Mouse (Mus musculus): ENCODE data around the gene Taok2. TPM values are rescaled to one million over a fixed set of nuclear protein-coding genes. Genes with fewer than 3 reads are reported as not detected.

Gene Taok2
- polyA plus RNA-seq (2014; fragmentation: Nextera tagmentation; extraction: Ambion mirVana), result 36.4 and 37.2 TPM in 2 replicates

DNA sequence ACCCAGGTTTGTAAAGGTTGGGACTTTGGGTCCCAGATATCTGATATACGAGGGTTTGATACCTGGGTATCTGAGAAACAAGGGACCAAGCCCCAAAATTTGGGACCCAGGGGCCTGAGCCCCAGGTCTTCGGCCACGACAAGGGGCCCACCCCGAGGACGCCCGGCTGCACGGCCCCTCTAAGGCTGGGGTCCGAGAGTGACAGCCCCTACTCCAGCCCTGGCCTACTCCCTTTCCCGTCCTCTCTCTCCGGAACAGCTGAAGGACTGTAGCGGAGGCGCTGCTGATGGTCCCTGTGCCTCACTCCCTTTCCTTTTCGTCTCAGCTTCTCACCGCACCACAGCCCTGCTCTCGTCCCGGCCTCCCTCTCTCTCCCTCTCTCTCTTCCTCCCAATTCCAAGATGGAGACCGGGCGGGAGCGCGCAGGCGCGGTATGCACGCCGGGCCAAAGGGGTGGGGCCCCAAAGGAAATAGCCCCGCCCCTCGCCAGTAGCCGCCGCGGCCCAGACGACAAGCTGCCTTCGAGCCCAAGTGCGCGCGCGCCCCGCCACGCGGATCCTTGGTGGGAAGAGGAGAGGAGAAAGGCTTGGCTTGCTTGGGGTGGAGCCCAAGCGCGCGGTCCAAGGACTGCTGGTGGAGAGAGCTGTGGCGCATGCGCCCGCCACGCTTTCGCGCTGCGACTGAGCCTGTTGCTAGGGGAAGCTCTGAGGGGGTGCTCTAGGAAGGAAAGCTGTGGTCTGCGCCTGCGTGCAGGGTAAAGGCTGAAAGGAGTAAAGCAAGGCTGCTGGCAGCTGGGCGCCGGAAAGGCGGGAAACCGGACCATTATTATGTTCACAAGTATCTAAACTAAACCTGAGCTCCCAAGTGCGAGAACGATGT is at the start of gene Taok2:
TSS of gene Taok2 (minus strand) at position 418 of the 879 bp plus-strand sequence.
- under 1% methylated on average over 56 of the region's 56 CpGs for WGBS
- peak within 1 kb of the TSS; percentile 91 for H3K27ac ChIP-seq
- DNase-seq (ENCODE audit: low spot score) (peak; percentile 98), ATAC-seq (ENCODE audit: low FRiP score) (peak; percentile 98)
- peak within 1 kb of the TSS; percentile 75 for H3K4me3 ChIP-seq (replicated peaks; ENCODE audit: low read length)
- no peaks in the 10 kb centered on the region for H3K9me3 ChIP-seq (ENCODE audit: control insufficient read depth, low read length)
- H3K4me1 ChIP-seq (replicated peaks; ENCODE audit: control insufficient read depth, insufficient read depth, low read length), result peaks cover 24% of the 10 kb centered on the region
- H3K27me3 ChIP-seq (ENCODE audit: control insufficient read depth, insufficient read depth, low read length), result no peaks in the 10 kb centered on the region
- peaks cover 6% of the 10 kb centered on the region for H3K36me3 ChIP-seq (replicated peaks; ENCODE audit: control insufficient read depth, insufficient read depth)
- H3K4me2 ChIP-seq (replicated peaks), result peak within 1 kb of the TSS; percentile 94
- peak within 1 kb of the TSS; percentile 87 for H3K9ac ChIP-seq

DNA sequence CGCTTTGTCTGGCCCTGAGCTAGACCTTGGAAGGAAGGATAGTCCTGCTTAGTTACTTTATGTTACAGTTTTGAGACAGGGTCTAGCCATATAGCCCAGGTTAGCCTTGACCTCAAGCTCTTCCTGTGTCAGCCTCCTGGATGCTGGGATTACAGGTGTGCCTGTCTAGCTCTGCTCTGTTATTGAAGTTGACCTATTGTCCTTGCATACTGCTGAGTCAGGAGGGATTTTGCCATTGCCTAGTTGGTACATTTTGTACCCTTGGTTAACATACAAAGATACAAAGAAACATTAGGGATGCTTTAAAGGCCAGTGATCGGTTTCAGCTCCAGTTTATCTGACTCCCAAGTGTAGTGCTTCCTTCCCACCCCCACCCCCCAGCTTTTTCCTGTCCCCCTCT is 48.1 kb upstream of the Taok2 start:
- Histone ChIP-seq H3K4me1 (replicated peaks; ENCODE audit: control insufficient read depth, insufficient read depth, low read length) (peaks cover 12% of the 10 kb centered on the region), H3K4me2 (replicated peaks) (no peak overlapping the region), H3K9me3 (ENCODE audit: control insufficient read depth, low read length) (no peaks in the 10 kb centered on the region), H3K27me3 (ENCODE audit: control insufficient read depth, insufficient read depth, low read length) (no peaks in the 10 kb centered on the region), H3K36me3 (replicated peaks; ENCODE audit: control insufficient read depth, insufficient read depth) (peaks cover 55% of the 10 kb centered on the region), H3K4me3 (replicated peaks; ENCODE audit: low read length) (no peak overlapping the region), H3K27ac (no peak overlapping the region), H3K9ac (no peak overlapping the region)
- WGBS, result 93% methylated on average over 2 of the region's 2 CpGs
- no peak for DNase-seq (ENCODE audit: low spot score)
- ATAC-seq (ENCODE audit: low FRiP score), result no peak

DNA sequence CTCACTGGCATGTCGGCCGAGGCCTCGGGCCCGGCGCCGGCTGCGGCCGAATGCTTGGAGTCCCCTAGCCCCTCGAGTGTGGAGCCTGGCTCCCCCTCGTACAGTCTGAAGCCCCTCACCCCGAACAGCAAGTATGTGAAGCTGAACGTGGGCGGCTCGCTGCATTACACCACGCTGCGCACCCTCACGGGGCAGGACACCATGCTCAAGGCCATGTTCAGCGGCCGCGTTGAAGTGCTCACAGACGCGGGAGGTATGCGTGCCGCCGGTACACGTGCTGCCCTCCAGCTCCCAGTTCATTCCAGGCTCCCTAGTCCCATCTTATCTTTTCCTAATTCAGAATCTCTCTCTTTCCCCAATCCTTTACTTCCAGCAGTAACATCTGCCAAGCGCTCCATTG is 44.5 kb upstream of the Taok2 start:
- ATAC-seq (ENCODE audit: low FRiP score) (peak; percentile 79), DNase-seq (ENCODE audit: low spot score) (no peak)
- under 1% methylated on average over 19 of the region's 27 CpGs for WGBS
- H3K27me3 ChIP-seq (ENCODE audit: control insufficient read depth, insufficient read depth, low read length), result no peaks in the 10 kb centered on the region
- H3K36me3 ChIP-seq (replicated peaks; ENCODE audit: control insufficient read depth, insufficient read depth), result peaks cover 32% of the 10 kb centered on the region
- H3K9me3 ChIP-seq (ENCODE audit: control insufficient read depth, low read length), result no peaks in the 10 kb centered on the region
- H3K4me2 ChIP-seq (replicated peaks), result peak overlapping the region; percentile 59
- H3K9ac ChIP-seq, result peak overlapping the region; percentile 78
- H3K27ac ChIP-seq, result peak overlapping the region; percentile 78
- H3K4me3 ChIP-seq (replicated peaks; ENCODE audit: low read length), result peak overlapping the region; percentile 84
- H3K4me1 ChIP-seq (replicated peaks; ENCODE audit: control insufficient read depth, insufficient read depth, low read length), result peaks cover 12% of the 10 kb centered on the region

DNA sequence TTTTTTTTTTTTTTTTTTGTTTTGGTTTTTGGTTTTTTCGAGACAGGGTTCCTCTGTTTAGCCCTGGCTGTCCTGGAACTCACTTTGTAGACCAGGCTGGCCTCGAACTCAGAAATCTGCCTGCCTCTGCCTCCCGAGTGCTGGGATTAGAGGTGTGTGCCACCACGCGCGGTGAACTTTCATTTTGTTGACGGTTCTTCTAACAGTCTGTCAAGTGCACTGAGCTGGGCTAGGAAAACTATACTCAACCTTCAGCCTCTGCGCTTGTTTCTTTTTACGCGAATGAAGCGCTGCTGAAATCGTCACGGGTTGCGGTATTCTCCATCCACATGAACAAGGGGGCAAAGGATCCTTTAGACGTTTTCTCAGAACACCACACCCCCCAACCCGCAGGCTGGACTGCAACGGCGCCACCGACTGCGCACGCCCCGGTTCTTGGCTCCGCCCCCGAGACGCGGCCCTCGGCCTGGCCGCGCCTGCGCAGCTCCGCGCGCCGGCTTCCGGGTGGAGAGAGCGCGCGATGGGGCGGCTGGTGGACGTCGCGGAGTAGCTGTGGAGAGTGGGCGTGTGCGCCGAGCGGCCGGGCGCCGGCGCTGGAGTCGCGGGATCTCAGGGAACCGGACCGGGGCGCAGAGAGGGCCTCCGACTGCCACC is 44.0 kb upstream of the Taok2 start, which contains the start of gene Kctd13:
TSS of gene Kctd13 (plus strand) at position 496 of the 654 bp plus-strand sequence.
- Histone ChIP-seq H3K27ac (peak within 1 kb of the TSS; percentile 78), H3K27me3 (ENCODE audit: control insufficient read depth, insufficient read depth, low read length) (no peaks in the 10 kb centered on the region), H3K4me2 (replicated peaks) (peak within 1 kb of the TSS; percentile 59), H3K9ac (peak within 1 kb of the TSS; percentile 78), H3K36me3 (replicated peaks; ENCODE audit: control insufficient read depth, insufficient read depth) (peaks cover 29% of the 10 kb centered on the region), H3K4me3 (replicated peaks; ENCODE audit: low read length) (peak within 1 kb of the TSS; percentile 84), H3K9me3 (ENCODE audit: control insufficient read depth, low read length) (no peaks in the 10 kb centered on the region), H3K4me1 (replicated peaks; ENCODE audit: control insufficient read depth, insufficient read depth, low read length) (peaks cover 12% of the 10 kb centered on the region)
- DNase-seq (ENCODE audit: low spot score) (peak; percentile 93), ATAC-seq (ENCODE audit: low FRiP score) (peak; percentile 94)
- 5% methylated on average over 44 of the region's 56 CpGs for WGBS

DNA sequence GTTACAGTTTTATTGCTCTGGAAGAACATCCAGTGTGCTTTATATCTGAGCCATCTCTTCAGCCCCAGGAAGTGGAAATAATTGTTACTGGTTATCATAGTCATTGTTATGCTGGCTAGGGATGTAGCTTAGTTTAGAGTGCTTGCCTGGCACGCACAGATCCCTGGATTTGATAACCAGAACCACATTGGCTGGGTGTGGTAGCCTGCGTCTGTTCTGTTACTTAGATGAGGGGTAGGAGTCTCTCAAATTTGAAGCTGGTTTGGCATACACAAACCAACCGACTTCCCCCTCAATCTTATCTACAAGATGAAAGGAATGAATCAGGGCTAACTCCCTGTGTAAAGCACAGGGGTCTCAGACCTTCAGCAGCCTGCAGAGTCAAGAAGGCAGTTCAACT is 41.8 kb upstream of the Taok2 start:
- DNase-seq (ENCODE audit: low spot score), result no peak
- H3K9me3 ChIP-seq (ENCODE audit: control insufficient read depth, low read length), result no peaks in the 10 kb centered on the region
- peaks cover 12% of the 10 kb centered on the region for H3K4me1 ChIP-seq (replicated peaks; ENCODE audit: control insufficient read depth, insufficient read depth, low read length)
- 68% methylated on average over 3 of the region's 3 CpGs for WGBS
- H3K27me3 ChIP-seq (ENCODE audit: control insufficient read depth, insufficient read depth, low read length), result no peaks in the 10 kb centered on the region
- no peak overlapping the region for H3K9ac ChIP-seq
- H3K4me2 ChIP-seq (replicated peaks), result no peak overlapping the region
- no peak for ATAC-seq (ENCODE audit: low FRiP score)
- H3K4me3 ChIP-seq (replicated peaks; ENCODE audit: low read length), result no peak overlapping the region
- peaks cover 9% of the 10 kb centered on the region; the same call in 1 of the 2 replicates for H3K36me3 ChIP-seq (replicated peaks; ENCODE audit: control insufficient read depth, insufficient read depth)
- no peak overlapping the region for H3K27ac ChIP-seq

DNA sequence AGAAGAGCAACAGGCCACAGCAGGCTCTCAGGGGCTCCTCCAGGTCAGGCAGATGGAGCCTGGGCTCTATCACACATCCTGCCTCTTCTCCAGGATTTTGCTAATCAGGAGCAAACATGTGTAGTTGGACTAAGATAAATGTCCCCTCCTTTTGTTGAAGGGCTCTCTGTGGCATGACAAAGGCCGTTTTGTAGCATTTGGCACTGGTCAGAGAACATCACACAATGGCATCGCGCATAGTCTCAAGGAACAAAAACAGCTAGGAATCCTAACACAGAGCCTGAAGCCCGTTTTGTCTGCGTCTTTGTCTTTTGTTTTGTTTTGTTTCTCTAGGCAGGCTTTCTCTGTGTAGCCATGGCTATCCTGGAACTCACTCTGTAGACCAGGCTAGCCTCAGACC is 39.5 kb upstream of the Taok2 start:
- ATAC-seq (ENCODE audit: low FRiP score) (no peak), DNase-seq (ENCODE audit: low spot score) (no peak)
- Histone ChIP-seq H3K4me1 (replicated peaks; ENCODE audit: control insufficient read depth, insufficient read depth, low read length) (no peaks in the 10 kb centered on the region; the same call in 1 of the 2 replicates), H3K4me3 (replicated peaks; ENCODE audit: low read length) (no peak overlapping the region), H3K9ac (no peak overlapping the region), H3K4me2 (replicated peaks) (no peak overlapping the region), H3K36me3 (replicated peaks; ENCODE audit: control insufficient read depth, insufficient read depth) (no peaks in the 10 kb centered on the region), H3K9me3 (ENCODE audit: control insufficient read depth, low read length) (no peaks in the 10 kb centered on the region), H3K27ac (no peak overlapping the region), H3K27me3 (ENCODE audit: control insufficient read depth, insufficient read depth, low read length) (no peaks in the 10 kb centered on the region)
- WGBS, result 21% methylated on average over 5 of the region's 5 CpGs

DNA sequence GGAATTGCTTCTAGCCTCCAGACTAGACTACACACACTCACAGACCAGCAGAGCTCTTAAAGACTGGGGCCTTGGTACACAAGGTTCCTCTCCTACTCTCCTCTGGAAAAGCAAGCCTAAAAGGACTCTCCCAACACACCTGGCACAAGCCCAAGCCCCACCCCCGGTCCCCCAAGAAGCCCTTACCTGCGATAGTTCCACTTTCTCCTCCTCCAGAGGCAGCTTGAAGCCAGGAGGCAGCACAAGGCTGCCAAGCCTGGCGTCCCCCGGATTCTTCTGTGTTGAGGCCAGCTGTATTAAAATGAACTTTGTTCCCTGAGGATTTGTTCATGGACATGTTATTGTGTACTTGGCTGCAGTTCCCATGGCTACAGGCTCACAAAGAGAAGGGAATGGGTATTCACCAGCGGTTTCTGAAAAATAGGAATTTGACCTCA is 38.1 kb upstream of the Taok2 start, which contains the start of gene Tmem219:
TSS of gene Tmem219 (minus strand) at position 294 of the 437 bp plus-strand sequence.
- DNase-seq (ENCODE audit: low spot score), result peak; percentile 64
- Histone ChIP-seq H3K4me2 (replicated peaks) (no peak within 1 kb of the TSS; the same call in 1 of the 2 replicates), H3K36me3 (replicated peaks; ENCODE audit: control insufficient read depth, insufficient read depth) (no peaks in the 10 kb centered on the region), H3K27me3 (ENCODE audit: control insufficient read depth, insufficient read depth, low read length) (no peaks in the 10 kb centered on the region), H3K4me3 (replicated peaks; ENCODE audit: low read length) (no peak within 1 kb of the TSS), H3K4me1 (replicated peaks; ENCODE audit: control insufficient read depth, insufficient read depth, low read length) (no peaks in the 10 kb centered on the region; the same call in 1 of the 2 replicates), H3K27ac (peak within 1 kb of the TSS; percentile 56; the same call in 1 of the 2 replicates), H3K9me3 (ENCODE audit: control insufficient read depth, low read length) (no peaks in the 10 kb centered on the region), H3K9ac (no peak within 1 kb of the TSS)
- 12% methylated on average over 5 of the region's 5 CpGs for WGBS
- ATAC-seq (ENCODE audit: low FRiP score), result no peak

DNA sequence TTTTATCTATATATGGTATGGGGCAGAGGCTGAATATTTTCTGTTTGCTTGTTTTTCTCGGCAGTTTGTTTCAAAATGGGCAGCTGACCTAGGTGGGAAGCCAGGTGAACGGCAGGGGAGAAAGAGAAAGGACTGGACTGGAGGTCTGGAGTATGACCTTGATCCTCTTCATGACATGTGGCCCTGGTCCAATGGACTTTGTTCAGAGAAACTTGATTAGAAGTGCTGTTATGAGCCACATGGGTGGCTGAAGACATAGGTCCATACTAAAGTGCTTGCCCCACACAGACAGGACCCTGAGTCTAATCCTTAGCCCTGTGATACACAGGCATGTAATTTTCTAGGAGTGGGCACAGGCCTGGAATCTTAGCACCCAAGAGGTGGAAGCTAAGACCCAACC is 37.1 kb upstream of the Taok2 start:
- H3K4me1 ChIP-seq (replicated peaks; ENCODE audit: control insufficient read depth, insufficient read depth, low read length), result no peaks in the 10 kb centered on the region; the same call in 1 of the 2 replicates
- H3K9ac ChIP-seq, result no peak overlapping the region
- no peak overlapping the region for H3K4me3 ChIP-seq (replicated peaks; ENCODE audit: low read length)
- H3K9me3 ChIP-seq (ENCODE audit: control insufficient read depth, low read length), result no peaks in the 10 kb centered on the region
- no peaks in the 10 kb centered on the region for H3K36me3 ChIP-seq (replicated peaks; ENCODE audit: control insufficient read depth, insufficient read depth)
- WGBS, result 73% methylated on average over 2 of the region's 2 CpGs
- H3K27me3 ChIP-seq (ENCODE audit: control insufficient read depth, insufficient read depth, low read length), result no peaks in the 10 kb centered on the region
- ATAC-seq (ENCODE audit: low FRiP score), result no peak
- H3K27ac ChIP-seq, result no peak overlapping the region
- H3K4me2 ChIP-seq (replicated peaks), result no peak overlapping the region
- DNase-seq (ENCODE audit: low spot score), result no peak

DNA sequence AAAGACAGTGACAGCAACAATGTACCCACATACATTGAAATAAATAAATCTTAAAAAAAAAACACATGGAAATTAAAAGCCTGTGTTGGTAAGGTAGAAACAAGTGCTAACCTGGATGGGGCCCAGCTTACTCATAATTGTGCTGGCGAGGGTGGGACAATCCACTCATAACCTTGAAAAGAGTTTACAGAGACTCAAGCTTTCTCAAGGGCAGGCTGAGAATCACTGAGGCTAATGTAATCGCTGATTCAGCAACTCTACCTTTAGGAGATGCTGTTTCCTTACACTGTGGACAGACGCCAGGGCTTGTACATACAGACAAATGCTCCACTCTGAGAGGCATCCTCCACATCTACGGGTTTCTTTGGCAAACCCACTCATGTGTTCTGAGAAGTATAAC is 35.5 kb upstream of the Taok2 start:
- 74% methylated on average over 4 of the region's 4 CpGs for WGBS
- ATAC-seq (ENCODE audit: low FRiP score) (no peak), DNase-seq (ENCODE audit: low spot score) (no peak)
- Histone ChIP-seq H3K4me3 (replicated peaks; ENCODE audit: low read length) (no peak overlapping the region), H3K36me3 (replicated peaks; ENCODE audit: control insufficient read depth, insufficient read depth) (no peaks in the 10 kb centered on the region), H3K27me3 (ENCODE audit: control insufficient read depth, insufficient read depth, low read length) (no peaks in the 10 kb centered on the region), H3K9ac (no peak overlapping the region), H3K4me1 (replicated peaks; ENCODE audit: control insufficient read depth, insufficient read depth, low read length) (no peaks in the 10 kb centered on the region; the same call in 1 of the 2 replicates), H3K27ac (no peak overlapping the region), H3K9me3 (ENCODE audit: control insufficient read depth, low read length) (no peaks in the 10 kb centered on the region), H3K4me2 (replicated peaks) (no peak overlapping the region)

Data from hindbrain, embryonic 14.5 days (tissue).